Mouse (Mus musculus) embryonic facial prominence, embryonic 13.5 days (tissue): Measurements from ENCODE around the gene Srf. TPM values are rescaled to one million over a fixed set of nuclear protein-coding genes. Genes with fewer than 3 reads are reported as not detected.

ENCODE experiments used
- ATAC-seq: fragments of 200-750 bp; cut with Nextera tagmentation; 2 replicates; pipeline ENCODE4 v1.8.0; 2017; ENCODE audit warnings: low read depth; ENCODE audit not compliant: insufficient number of reproducible peaks, insufficient read depth, low FRiP score, low TSS enrichment
- H3K27ac ChIP-seq: fragments of 300-500 bp; sonication (generic); 2 replicates; pipeline ENCODE4 v1.5.1; 2015; ENCODE audit warnings: moderate library complexity, mild to moderate bottlenecking, inconsistent platforms
- H3K27me3 ChIP-seq: fragments of 300-500 bp; sonication (generic); 2 replicates; pipeline ENCODE4 v1.6.1; 2015; ENCODE audit warnings: mild to moderate bottlenecking, inconsistent platforms
- H3K36me3 ChIP-seq: fragments of 300-500 bp; sonication (generic); 2 replicates; pipeline ENCODE4 v1.6.1; 2015; ENCODE audit warnings: mild to moderate bottlenecking, inconsistent platforms
- H3K4me1 ChIP-seq: fragments of 300-500 bp; sonication (generic); 2 replicates; pipeline ENCODE4 v1.6.1; 2015; ENCODE audit warnings: inconsistent platforms
- H3K4me2 ChIP-seq: fragments of 300-500 bp; sonication (generic); 2 replicates; pipeline ENCODE4 v1.6.1; 2015; ENCODE audit warnings: moderate library complexity, mild to moderate bottlenecking, inconsistent platforms
- H3K4me3 ChIP-seq: fragments of 300-500 bp; sonication (generic); 2 replicates; pipeline ENCODE4 v1.5.1; 2015; ENCODE audit warnings: mild to moderate bottlenecking, inconsistent platforms
- H3K9ac ChIP-seq: fragments of 300-500 bp; sonication (generic); 2 replicates; pipeline ENCODE4 v1.6.1; 2015; ENCODE audit warnings: mild to moderate bottlenecking, inconsistent platforms
- H3K9me3 ChIP-seq: fragments of 300-500 bp; sonication (generic); 2 replicates; pipeline ENCODE4 v1.6.1; 2016; ENCODE audit warnings: inconsistent platforms
- WGBS: fragments of 180-500 bp; shearing (Covaris S2); methylation state at CpG from one replicate; pipeline ENCODE4 v1.1.7; 2015; ENCODE audit warnings: mixed read lengths; 5-methylcytosine and 5-hydroxymethylcytosine counted together
- polyA plus RNA-seq: library from polyadenylated mRNA; unstranded; fragments of >200 nt; fragmentation: Nextera tagmentation; extraction: Ambion mirVana; gene quantifications from 2 replicates; pipeline ENCODE4 v1.2.1, GENCODE M21; 2015

The Srf gene
- polyA plus RNA-seq = 6.3 and 8.9 TPM in 2 replicates

GRCm38 (mm10) chr17:46555673-46556583 lies at the start of gene Srf:
TSS of gene Srf (minus strand) at chr17:46556175.
- H3K4me1 ChIP-seq = peaks cover 42% of the 10 kb centered on the region
- peak within 1 kb of the TSS; percentile 95 for H3K4me3 ChIP-seq
- H3K27me3 ChIP-seq = no peaks in the 10 kb centered on the region
- peak within 1 kb of the TSS; percentile 100 for H3K9ac ChIP-seq
- peaks cover 14% of the 10 kb centered on the region for H3K36me3 ChIP-seq
- no peaks in the 10 kb centered on the region for H3K9me3 ChIP-seq
- peak within 1 kb of the TSS; percentile 94 for H3K4me2 ChIP-seq
- peak within 1 kb of the TSS; percentile 96 for H3K27ac ChIP-seq
- ATAC-seq = peak; percentile 94
- WGBS = under 1% methylated on average over 81 of the region's 87 CpGs

GRCm38 (mm10) chr17:46605126-46605525 lies 49.2 kb upstream of the Srf start:
- WGBS = 69% methylated on average over 5 of the region's 5 CpGs
- H3K4me3 ChIP-seq = no peak overlapping the region
- H3K9me3 ChIP-seq = no peaks in the 10 kb centered on the region
- H3K36me3 ChIP-seq = peaks cover 10% of the 10 kb centered on the region; the same call in 1 of the 2 replicates
- no peak for ATAC-seq
- H3K9ac ChIP-seq = no peak overlapping the region; the same call in 1 of the 2 replicates
- no peaks in the 10 kb centered on the region for H3K27me3 ChIP-seq
- H3K4me1 ChIP-seq = peaks cover 59% of the 10 kb centered on the region
- 0 out of 2 replicates have a peak overlapping the region, but pooled peaks have one; percentile 1 for H3K4me2 ChIP-seq
- H3K27ac ChIP-seq = peak overlapping the region; percentile 55; the same call in 1 of the 2 replicates

- ATAC-seq = no peak
- WGBS = 91% methylated on average over 4 of the region's 4 CpGs
- Histone ChIP-seq H3K27ac (peak overlapping the region; percentile 76; the same call in 1 of the 2 replicates), H3K4me2 (no peak overlapping the region), H3K4me1 (peaks cover 47% of the 10 kb centered on the region), H3K9ac (no peak overlapping the region), H3K4me3 (no peak overlapping the region), H3K36me3 (peaks cover 12% of the 10 kb centered on the region), H3K9me3 (no peaks in the 10 kb centered on the region), H3K27me3 (no peaks in the 10 kb centered on the region)
These were observed 47.3 kb upstream of the Srf start for GRCm38 (mm10) chr17:46603229-46603628.

GRCm38 (mm10) chr17:46602212-46602611 lies 46.2 kb upstream of the Srf start:
- peak overlapping the region; percentile 76 for H3K27ac ChIP-seq
- 29% methylated on average over 9 of the region's 9 CpGs for WGBS
- H3K9ac ChIP-seq = no peak overlapping the region
- peaks cover 37% of the 10 kb centered on the region for H3K4me1 ChIP-seq
- no peak overlapping the region for H3K4me3 ChIP-seq
- H3K9me3 ChIP-seq = no peaks in the 10 kb centered on the region
- ATAC-seq = no peak
- H3K36me3 ChIP-seq = peaks cover 23% of the 10 kb centered on the region
- no peaks in the 10 kb centered on the region for H3K27me3 ChIP-seq
- peak overlapping the region; percentile 28; the same call in 1 of the 2 replicates for H3K4me2 ChIP-seq

- Histone ChIP-seq H3K4me3 (no peak overlapping the region), H3K36me3 (peaks cover 33% of the 10 kb centered on the region), H3K4me2 (no peak overlapping the region), H3K4me1 (peaks cover 28% of the 10 kb centered on the region), H3K27me3 (no peaks in the 10 kb centered on the region), H3K27ac (no peak overlapping the region), H3K9me3 (no peaks in the 10 kb centered on the region), H3K9ac (no peak overlapping the region)
- ATAC-seq = no peak
- 88% methylated on average over 2 of the region's 2 CpGs for WGBS
These were observed 44.6 kb upstream of the Srf start for GRCm38 (mm10) chr17:46600569-46600968.

GRCm38 (mm10) chr17:46598963-46599362 lies 43.0 kb upstream of the Srf start:
- H3K27me3 ChIP-seq = no peaks in the 10 kb centered on the region
- ATAC-seq = no peak
- WGBS = 68% methylated on average over 4 of the region's 4 CpGs

GRCm38 (mm10) chr17:46597956-46598355 lies 42.0 kb upstream of the Srf start:
- Histone ChIP-seq H3K4me2 (no peak overlapping the region), H3K9ac (no peak overlapping the region), H3K27me3 (no peaks in the 10 kb centered on the region), H3K36me3 (peaks cover 33% of the 10 kb centered on the region), H3K9me3 (no peaks in the 10 kb centered on the region), H3K4me1 (peaks cover 40% of the 10 kb centered on the region), H3K4me3 (no peak overlapping the region), H3K27ac (no peak overlapping the region)
- ATAC-seq = no peak
- WGBS = 84% methylated on average over 11 of the region's 11 CpGs

More at GRCm38 (mm10) chr17:46598963-46599362, 43.0 kb upstream of the Srf start:
- Histone ChIP-seq H3K9ac (no peak overlapping the region), H3K27ac (no peak overlapping the region), H3K4me2 (no peak overlapping the region), H3K9me3 (no peaks in the 10 kb centered on the region), H3K36me3 (peaks cover 33% of the 10 kb centered on the region), H3K4me1 (peaks cover 30% of the 10 kb centered on the region), H3K4me3 (no peak overlapping the region)

GRCm38 (mm10) chr17:46595336-46595735 lies 39.4 kb upstream of the Srf start:
- H3K36me3 ChIP-seq = peaks cover 36% of the 10 kb centered on the region
- H3K4me1 ChIP-seq = peaks cover 33% of the 10 kb centered on the region
- peak overlapping the region; percentile 41 for H3K4me2 ChIP-seq
- WGBS = 65% methylated on average over 6 of the region's 6 CpGs
- H3K9ac ChIP-seq = peak overlapping the region; percentile 38
- no peaks in the 10 kb centered on the region for H3K9me3 ChIP-seq
- no peak for ATAC-seq
- no peak overlapping the region for H3K4me3 ChIP-seq
- peak overlapping the region; percentile 89 for H3K27ac ChIP-seq
- no peaks in the 10 kb centered on the region for H3K27me3 ChIP-seq

GRCm38 (mm10) chr17:46594606-46595005 lies 38.6 kb upstream of the Srf start:
- peak; percentile 73 for ATAC-seq
- H3K36me3 ChIP-seq = peaks cover 43% of the 10 kb centered on the region
- H3K9ac ChIP-seq = peak overlapping the region; percentile 38
- H3K4me3 ChIP-seq = no peak overlapping the region
- peak overlapping the region; percentile 89 for H3K27ac ChIP-seq
- no peaks in the 10 kb centered on the region for H3K27me3 ChIP-seq
- 4% methylated on average over 9 of the region's 9 CpGs for WGBS
- peak overlapping the region; percentile 41 for H3K4me2 ChIP-seq
- no peaks in the 10 kb centered on the region for H3K9me3 ChIP-seq
- H3K4me1 ChIP-seq = peaks cover 33% of the 10 kb centered on the region

- no peaks in the 10 kb centered on the region for H3K9me3 ChIP-seq
- no peak overlapping the region for H3K27ac ChIP-seq
- ATAC-seq = no peak
- peaks cover 33% of the 10 kb centered on the region for H3K4me1 ChIP-seq
- H3K36me3 ChIP-seq = peaks cover 55% of the 10 kb centered on the region
- 79% methylated on average over 4 of the region's 4 CpGs for WGBS
- H3K4me3 ChIP-seq = no peak overlapping the region
- H3K27me3 ChIP-seq = no peaks in the 10 kb centered on the region
- no peak overlapping the region for H3K9ac ChIP-seq
- H3K4me2 ChIP-seq = no peak overlapping the region
These were observed 37.1 kb upstream of the Srf start for GRCm38 (mm10) chr17:46593124-46593523.

- Histone ChIP-seq H3K4me1 (peaks cover 33% of the 10 kb centered on the region), H3K9me3 (no peaks in the 10 kb centered on the region), H3K36me3 (peaks cover 55% of the 10 kb centered on the region), H3K27me3 (no peaks in the 10 kb centered on the region), H3K4me2 (no peak overlapping the region), H3K27ac (no peak overlapping the region), H3K9ac (no peak overlapping the region), H3K4me3 (no peak overlapping the region)
- WGBS = 85% methylated on average over 19 of the region's 19 CpGs
- no peak for ATAC-seq
These were observed 35.4 kb upstream of the Srf start for GRCm38 (mm10) chr17:46591406-46591805.

GRCm38 (mm10) chr17:46590439-46590838 lies 34.5 kb upstream of the Srf start:
- no peaks in the 10 kb centered on the region for H3K9me3 ChIP-seq
- no peak overlapping the region for H3K4me2 ChIP-seq
- peaks cover 30% of the 10 kb centered on the region for H3K4me1 ChIP-seq
- WGBS = 88% methylated on average over 7 of the region's 7 CpGs
- H3K4me3 ChIP-seq = no peak overlapping the region
- H3K36me3 ChIP-seq = peaks cover 61% of the 10 kb centered on the region
- no peaks in the 10 kb centered on the region for H3K27me3 ChIP-seq
- no peak overlapping the region for H3K27ac ChIP-seq
- no peak overlapping the region for H3K9ac ChIP-seq
- ATAC-seq = no peak
